Mouse (Mus musculus) right cerebral cortex, postnatal 10 days (tissue): ENCODE measurements around the gene Tut1.

Source experiments
- DNase-seq, 2 experiments: peaks; one replicate each; pipeline ENCODE4 v3.0.0; 2021; ENCODE audit warnings: low spot score in 2 of 2

The Tut1 gene

DNA sequence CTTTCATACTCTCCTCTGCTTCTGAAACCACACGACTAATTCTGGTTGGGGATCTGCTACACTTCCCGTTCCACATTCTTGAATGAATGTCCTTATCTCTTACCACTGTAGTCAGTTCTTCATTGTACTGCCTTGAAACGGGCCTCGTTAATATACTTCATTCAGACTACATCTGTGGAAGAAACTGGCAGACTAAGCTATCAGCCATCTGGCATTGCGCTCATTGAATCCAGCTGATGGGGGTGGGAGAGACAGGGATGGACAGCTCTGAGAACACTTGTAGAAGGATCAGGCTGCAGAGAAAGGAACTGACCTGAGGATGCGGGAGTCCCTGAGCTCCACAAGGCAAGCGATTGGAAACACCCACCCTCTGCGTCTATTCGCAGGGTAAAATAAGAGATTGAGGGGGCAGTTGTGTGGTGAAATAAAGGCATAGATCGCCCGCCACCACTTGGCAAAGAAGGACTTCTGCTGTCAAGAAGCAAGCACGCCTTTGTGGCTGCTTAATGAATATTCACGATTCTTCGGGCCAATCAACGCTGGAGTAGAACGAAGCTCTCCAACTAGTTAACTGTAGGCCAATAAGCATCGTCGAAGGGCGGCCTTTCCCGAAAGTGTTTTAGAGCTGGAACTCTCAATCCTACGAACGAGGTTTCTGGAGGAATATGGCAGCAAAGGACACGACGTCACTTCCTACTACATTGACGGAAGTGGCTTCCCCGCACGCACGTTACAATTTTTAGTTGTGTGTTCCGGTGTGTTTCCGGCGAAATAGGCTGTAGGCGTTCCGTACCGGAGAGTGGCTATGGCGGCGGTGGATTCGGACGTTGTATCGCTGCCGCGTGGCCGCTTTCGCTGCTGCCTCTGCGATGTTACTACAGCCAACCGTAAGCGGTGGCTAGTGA lies at the start of gene Tut1:
Gene Tut1 (plus strand): TSS at position 713 of the 905 bp plus-strand sequence.
- peak; percentile 96 to 97 for DNase-seq

DNA sequence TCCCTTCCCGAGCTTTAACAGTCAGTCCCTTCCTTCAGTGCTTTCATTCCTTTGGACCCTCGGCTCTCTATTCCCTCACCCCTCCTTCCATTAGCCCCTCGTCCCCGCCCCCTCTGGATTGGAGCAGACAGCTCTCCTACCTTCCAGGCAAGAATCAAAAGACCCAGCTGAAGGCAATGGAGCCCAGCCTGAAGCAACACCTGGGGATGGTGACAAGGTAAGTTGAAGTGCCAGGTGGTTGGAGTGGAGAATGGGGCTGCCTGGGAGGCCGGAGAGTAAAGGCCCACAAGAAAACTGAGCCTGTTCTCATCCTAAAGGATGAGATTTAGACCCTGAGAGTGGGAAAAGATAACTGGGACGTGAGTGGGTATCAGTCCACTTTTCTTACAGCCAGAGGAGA lies 45.1 kb upstream of the Tut1 start:
- no peak for DNase-seq

DNA sequence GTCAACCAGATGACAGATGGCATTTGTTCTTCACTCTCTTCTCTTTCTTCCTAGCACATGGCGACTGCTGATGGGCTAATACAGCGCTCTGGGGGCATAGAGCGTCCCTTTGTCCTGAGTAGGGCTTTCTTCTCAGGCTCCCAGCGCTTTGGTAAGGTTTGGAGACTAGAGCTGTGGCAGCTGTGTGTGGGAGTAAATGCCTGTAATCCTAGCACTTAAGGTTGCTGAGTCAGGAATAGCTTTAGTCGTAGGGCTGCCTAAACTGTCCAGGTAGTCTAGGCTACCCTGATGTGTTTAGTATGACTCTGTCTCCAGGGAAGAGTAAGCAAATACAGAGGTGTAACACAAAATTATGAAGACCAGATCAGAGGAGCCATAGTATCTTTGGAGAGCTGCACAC lies 41.8 kb upstream of the Tut1 start:
- no peak for DNase-seq

DNA sequence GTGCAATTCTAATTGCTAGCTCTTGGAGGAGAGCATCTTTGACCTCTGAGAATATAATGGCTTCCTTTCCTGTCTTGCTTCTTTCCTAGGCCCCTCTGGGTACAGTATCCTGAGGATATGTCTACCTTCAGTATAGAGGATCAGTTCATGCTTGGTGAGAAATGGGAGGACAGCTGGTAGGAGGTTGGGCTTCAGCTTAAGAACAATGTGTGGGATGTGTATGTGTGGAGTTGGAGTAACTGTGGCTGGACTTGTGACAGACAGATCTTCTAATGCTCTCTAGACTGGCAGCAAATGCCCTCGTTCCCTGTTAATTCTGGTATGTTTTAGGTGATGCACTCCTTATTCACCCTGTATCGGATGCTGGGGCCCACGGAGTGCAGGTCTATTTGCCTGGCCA lies 39.4 kb upstream of the Tut1 start:
- DNase-seq = no peak

DNA sequence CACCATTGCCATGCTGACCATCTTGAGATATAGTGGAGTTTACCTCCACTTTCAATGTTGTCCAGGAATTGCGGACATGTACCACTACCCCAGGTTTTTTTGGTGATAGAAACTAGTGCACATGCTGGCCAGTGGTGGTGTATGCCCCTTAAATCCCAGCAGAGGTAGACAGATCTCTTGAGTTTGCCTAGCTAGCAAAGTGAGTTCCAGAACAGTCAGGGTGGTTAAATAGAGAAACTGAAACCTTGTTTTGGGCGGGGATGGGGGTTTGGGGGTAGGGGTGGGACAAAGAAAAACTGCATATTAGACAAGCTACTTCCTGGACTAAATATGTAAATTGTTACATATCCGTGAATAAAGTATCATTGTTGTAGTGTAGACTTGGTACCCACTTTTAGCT lies 34.6 kb upstream of the Tut1 start:
- DNase-seq = no peak

DNA sequence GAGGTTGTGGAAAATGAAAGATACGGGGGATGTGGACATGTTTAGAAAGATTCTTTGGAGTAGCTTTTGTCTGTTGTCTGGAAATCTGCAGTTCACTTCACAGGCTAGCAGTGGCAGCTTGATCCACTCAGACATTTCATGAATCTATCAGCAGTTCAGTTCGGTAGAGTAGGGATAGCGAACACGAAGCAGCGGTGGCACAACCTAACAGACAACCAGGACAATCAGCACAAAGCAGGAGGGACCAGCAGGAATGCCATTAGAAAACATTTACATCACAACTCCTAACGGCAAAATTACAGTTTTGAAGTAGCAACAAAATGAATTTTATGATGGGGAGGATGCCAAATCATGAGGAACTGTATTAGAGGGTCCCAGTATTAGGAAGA lies 34.0 kb upstream of the Tut1 start:
- no peak for DNase-seq

DNA sequence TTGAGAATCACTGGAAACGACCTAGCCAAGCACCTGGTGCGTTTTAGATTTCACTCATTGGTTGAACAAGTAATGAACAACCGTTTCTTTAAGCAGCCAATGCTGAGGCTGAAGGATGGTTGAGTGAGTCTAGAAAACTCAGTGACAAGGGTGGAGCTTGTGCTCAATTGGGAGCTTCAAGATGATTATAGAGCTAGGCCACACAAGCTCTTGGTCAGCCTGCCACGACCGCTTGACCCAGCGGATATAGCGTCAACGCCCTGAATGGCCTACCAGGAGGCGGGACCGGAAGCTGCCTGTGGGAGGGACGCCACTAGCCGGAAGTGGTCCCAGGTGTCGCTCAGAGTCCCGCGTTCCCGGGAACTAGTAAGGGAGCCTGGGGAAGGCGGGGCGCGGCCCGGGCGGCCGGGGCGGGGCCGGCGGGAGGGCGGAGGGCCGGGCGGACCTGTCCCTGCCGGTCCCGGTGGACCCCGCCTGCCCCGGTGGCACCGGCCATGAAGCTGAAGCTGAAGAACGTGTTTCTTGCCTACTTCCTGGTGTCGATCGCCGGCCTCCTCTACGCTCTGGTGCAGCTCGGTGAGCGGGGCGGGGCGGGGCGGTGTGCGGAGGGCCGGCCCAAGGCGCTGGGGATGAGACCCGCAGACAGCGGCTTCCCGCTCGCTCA lies 33.4 kb upstream of the Tut1 start, which contains the start of gene B3gat3:
Gene B3gat3 (plus strand): TSS at position 302 of the 664 bp plus-strand sequence.
- DNase-seq = peak; percentile 95 to 96

DNA sequence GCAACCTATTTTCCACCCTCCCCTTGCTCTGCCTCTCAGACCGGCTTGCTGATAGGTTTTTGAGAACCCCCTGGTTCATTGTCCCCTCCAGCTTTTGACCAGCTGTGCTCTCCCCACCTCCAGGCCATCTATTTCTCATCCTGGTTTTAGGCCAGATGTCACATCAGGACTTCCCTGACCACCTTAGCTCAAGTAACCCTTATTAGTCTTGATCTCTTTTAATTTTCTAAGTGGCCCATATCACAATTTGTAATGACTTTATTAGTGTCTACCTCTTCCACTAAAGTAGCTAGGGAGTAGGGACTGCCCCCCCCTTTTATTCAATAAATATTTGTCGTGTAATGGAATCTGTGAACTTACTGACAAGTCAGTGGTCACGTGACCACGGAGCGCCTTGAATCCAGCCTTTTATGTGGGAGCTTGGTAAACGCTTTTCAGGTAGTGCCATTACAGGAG lies 32.8 kb upstream of the Tut1 start:
- no peak for DNase-seq

DNA sequence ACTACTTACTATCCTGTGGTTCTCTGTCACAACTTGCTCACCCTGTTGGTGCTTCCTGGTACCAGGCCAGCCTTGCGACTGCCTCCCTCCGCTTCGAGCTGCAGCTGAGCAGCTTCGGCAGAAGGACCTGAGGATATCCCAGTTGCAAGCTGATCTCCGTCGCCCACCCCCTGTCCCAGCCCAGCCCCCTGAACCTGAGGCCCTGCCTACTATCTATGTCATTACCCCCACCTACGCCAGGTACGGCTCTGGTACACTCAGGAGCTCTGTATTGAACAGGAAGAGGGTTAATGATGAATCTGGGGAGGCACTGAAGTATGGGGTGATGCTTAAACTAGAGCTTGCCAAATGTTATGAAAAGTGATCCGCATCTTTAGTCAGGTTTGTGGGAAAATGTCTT lies 31.9 kb upstream of the Tut1 start:
- no peak for DNase-seq

DNA sequence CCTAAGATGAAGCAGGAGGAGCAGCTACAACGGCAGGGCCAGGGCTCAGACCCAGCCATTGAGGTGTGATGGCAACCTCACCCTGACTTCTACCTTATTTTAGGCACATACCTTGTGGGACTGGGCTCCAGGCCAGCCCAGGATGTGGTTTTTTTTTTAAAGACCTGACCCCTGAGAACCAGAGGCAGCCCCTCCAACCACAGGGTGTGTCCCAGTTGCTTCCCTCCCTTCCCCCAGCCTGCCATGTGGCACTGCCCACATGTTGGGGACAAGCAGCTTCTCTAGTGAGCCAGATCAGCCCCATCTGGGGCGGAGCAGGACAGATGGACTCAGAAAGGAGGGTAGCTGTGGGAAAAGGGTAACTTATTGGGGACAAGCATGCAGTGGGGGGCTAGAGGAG lies 26.9 kb upstream of the Tut1 start:
- DNase-seq = no peak

DNA sequence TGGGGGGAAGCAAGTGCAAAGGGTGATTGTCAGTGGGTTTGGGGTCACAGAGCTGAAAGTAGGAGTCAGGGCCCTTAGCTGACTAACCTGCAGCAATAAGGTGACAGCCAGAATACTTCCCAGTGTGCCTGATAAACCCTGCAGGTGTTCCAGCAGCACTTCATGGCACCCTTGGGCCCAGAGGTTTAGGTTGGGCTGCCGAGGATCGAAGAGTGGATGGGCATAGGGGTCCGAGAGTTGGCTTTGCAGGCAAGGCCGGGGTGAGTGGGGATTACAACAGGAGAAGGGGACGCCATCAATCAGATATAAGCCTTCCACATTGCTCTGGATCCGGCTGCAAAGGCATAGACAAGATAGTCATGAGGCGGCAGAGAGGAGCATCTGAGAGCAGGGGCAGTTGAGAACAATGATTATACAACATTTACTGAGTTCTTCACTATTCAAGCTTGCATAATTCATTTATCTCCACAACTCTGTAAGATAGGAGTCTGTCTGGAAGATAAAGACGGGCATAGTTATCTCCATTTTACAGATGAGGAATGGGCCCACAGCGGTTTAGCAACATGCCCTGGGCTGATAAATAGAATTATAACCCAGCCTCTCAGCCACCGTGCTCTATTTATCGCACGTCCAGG lies 25.6 kb upstream of the Tut1 start:
- no peak for DNase-seq

DNA sequence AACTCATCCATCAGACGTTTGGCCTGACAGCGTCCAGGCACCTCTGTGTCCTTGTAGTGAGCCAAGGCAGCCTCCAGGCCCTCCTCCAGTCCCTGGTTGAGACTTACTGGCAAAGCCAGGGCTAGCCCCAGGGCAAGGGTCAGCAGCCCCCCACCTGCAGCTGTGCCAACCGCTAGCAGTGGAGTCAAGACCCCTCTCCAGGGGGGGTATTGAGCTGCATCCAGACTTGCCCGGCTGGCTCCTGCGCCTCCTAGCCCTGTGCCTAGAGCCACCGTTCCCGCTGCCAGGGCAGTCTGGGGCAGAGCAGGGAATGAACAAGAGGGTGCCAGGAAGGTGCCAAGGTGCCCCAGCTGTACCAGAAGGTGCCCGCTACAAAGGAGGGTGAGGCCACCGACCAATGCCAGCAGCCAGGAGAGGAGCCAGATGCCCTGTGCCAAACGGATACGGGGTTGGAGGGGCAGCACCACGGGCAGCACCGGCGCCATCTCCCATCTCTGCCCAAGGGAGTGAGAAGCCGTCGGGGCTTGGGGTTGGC lies 24.9 kb upstream of the Tut1 start:
- DNase-seq = no peak

DNA sequence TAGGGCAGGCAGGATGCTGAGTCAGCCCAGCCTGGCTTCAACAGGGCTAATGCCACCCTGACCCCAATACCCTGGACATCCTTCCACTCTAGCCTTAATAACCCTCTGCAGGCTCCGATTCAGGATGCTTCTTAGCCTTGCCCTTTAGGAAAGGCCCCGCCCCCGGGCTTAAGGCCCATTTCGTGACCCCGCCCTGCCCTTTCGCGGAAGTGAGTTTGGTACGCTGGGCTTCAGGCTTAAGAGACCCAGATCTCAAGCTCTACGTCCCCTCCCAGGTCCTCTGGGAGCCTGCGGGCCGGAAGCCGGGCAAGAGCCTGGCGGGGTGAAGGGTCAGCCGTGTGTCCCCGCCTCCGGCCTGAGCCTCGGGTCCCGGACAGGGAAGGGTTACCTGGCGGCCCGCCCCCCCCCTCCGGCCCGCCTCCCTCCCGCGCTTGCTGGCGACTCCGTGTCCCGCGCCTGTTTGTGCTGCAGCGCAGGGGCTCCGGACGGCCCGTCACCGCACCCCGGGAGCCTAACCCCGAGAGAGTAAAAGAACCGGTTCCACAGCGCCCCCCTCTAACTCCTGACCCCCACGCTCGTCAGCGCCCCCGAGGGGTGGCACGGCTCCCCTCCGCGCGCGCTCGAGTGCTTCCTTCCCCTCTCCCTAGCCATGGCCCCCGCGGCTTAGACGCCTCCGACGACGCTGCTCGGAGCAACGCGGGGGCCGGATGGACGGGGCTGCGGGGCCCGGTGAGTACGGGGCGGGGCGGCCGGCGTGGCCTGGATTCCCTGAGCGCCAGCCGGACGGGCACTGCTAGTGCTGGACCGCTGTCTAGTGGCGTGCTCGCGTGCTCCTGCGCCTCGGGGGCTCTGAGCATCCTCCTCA lies 24.2 kb upstream of the Tut1 start, which contains the start of the genes Rom1 and Eml3:
Gene Rom1 (minus strand): TSS at position 133 of the 865 bp plus-strand sequence.
Gene Eml3 (plus strand): TSS at position 329 of the 865 bp plus-strand sequence.
- peak; percentile 73 to 75 for DNase-seq

DNA sequence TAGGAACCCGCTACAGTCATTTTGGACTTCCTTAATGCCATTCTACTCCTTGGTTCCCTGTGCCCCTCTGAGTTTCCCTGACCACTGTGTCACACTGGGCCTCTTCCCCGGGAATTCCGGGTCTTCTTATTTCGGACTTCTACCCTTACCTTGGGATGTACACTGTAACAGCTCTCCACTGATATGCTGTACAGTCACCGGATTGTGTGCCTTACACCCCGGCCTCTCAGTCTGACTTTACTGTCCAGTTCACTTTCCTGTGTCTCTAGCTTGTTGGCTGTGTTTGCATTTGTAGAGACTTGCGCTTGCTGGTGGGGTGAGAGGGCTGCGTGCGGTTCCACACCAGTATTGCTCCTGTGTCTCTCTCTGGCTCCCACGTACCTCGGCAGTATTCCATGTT lies 23.5 kb upstream of the Tut1 start:
- no peak for DNase-seq

DNA sequence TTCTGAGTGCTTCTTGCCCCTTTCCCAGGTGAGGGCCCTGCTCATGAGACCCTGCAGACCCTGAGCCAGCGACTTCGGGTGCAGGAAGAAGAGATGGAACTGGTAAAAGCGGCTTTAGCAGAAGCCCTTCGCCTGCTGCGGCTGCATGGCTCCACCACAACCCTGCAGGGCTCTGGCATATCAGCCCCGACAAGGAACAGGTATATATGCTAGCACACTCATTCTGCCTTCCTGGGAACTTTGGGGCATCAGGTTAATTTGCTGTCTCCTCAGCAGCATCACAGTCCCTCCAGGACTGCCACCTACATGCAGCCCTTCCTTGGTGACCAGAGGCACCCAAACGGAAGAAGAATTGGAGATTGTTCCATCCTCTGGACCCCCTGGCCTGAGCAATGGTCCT lies 22.9 kb upstream of the Tut1 start:
- no peak for DNase-seq

DNA sequence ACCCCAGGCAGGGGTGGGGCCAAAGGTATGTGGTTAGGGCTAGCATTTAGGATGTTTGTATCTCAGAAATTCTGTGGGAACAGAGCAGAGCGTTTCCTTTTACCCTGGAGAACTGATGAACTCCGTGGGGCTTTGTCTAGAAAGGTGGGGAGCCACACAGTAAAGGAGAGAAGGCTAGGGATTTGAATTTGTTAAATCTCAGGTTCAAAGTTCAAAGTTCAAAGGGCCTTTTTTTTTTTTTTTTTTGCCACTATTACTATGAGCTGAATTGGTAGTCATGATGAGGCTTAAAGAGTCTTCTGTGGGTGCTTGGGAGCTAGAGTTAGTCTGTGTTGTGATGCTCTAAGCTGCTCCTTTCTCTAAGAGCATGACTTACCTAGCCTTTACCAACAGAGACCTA lies 16.9 kb upstream of the Tut1 start:
- no peak for DNase-seq

DNA sequence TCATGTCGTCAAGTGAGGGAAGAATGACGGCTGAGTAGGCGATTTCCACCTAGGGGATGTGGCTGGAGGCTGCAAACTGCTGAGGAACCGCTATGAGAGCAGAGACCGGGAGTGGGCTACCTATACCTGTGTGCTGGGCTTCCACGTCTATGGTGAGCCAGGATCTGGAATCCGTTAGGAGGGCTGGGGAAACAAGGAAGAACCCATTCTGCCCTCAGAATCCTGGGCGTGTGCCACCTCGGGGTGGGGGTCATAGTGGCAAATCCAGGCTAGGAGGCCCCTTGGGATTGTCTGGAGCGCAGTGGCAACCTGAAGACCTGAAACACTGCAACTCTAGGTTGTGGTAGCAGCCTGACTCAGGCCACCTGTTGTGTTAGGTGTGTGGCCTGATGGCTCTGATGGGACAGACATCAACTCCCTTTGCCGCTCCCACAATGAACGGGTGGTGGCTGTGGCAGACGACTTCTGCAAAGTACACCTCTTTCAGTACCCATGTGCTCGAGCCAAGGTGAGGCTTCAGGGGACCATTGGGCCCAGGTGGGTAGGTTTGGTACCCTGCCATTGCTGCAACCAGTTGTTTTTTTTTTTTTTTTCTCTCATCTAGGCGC lies 13.0 kb upstream of the Tut1 start:
- peak in 1 of 2 experiments; percentile 29 for DNase-seq

DNA sequence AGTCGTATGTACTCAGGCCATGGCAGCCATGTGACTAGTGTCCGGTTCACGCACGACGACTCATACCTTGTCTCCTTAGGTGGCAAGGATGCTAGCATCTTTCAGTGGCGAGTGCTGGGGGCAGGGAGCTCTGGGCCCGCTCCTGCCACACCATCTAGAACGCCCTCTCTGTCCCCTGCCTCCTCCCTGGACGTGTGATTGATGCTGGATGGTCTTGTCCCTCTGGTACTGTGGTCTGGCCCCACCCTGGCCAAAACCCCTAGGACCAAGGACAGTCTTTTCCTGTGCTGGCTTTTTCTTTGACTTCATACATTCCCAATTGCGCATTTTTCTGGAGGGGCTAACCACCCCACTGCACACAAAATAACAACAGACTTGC lies 12.5 kb upstream of the Tut1 start:
- DNase-seq = no peak

DNA sequence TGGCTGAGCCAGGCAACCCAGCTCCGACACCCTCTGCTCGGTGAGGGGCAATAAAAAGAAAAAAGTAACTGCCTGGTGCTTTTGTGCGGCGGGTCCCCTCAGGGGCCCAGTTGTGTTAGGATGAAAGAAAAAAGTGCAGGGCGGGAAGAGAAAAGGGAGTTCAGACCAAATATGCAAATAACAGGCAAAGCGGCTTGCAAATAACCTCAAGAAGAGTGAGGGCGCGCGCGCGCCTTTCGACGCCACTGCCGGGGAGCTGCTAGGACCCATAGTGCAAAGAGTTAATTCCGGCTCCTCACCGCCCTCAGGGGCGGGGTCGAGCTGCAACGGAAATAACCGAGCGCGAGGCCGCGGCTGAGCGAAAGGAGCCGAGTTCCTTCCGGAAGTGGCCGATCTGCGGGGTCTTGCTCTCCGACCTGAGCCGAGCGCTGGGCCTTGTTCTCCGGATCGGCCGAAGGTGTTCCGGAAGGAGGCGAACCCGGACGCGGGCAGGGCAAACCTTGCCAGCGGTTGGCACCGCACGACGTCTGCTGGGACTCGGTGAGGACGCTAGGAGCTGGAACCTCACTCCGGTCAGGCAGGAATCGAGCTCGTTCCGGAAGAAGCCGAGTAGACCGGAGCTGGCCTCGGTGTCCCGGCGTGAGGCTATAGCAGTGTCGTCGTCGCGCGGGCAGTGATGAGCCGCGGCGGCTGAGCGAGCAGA lies 12.0 kb upstream of the Tut1 start, which contains the start of gene Mta2:
Gene Mta2 (plus strand): TSS at position 361 of the 703 bp plus-strand sequence.
- DNase-seq = peak; percentile 96 to 98
